Mouse (Mus musculus): Measurements from ENCODE around the gene Pbxip1. TPM values are rescaled to one million over a fixed set of nuclear protein-coding genes. Genes with fewer than 3 reads are reported as not detected.

Gene Pbxip1
- total and polyA plus RNA-seq, 2 experiments from 2014 or later = 21.6 to 27.8 TPM

DNA sequence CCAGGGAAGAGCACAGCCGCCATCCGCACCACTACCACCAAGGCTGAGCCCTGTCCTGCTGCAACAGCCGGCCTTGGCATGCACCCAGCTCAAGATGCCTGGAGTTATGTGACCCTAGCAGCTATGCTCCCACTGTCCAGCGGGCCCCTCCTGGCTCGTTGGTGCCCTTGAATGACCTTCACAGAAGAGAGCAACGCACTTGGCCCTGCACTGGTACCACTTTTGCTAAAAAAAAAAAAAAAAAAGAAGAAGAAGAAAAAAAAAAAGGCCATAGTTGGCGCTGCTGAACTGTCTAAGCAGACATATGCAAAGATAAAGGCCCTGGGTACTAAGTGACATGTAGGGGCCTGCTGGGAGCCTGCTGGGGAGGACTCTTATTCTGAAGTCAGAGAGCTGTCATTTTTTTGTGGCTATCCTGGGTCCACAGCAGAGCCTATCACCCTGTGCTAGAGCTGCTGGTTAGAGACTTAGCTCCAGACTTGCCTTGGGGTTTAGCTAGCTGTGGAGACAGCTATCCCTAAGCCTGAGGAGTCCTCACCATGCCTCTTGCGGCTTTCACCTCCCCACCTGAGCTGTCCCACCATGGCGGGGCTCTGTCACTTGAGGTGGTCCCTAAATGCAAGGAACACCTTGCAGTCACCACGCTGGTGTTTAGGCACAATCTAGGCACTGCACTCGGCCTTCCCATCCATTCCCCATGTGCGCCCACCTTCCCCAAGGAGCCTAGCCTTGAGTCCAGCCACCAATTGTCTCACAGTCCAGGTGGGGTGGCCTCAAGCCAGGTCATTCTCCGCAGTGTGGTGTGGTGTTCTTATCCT, 12.4 kb downstream of the Pbxip1 start:
- Histone ChIP-seq H3K4me2 (ENCODE audit: low read depth) (no peak overlapping the region), H3K27me3 (ENCODE audit: insufficient read depth, low read length) (no peaks in the 10 kb centered on the region), H3K36me3 (ENCODE audit: insufficient read depth) (no peaks in the 10 kb centered on the region), H3K27ac (ENCODE audit: low read depth, low read length) (no peak overlapping the region), H3K9me3 (ENCODE audit: low read length) (no peaks in the 10 kb centered on the region), H3K9ac (no peak overlapping the region), H3K4me3 (ENCODE audit: low read depth, low read length) (no peak overlapping the region), H3K4me1 (ENCODE audit: insufficient read depth) (no peaks in the 10 kb centered on the region)
- ATAC-seq (peak; percentile 56), DNase-seq (no peak)
- no peak for TF ChIP-seq CTCF (IDR thresholded peaks at IDR 0.05; ENCODE audit: low read depth)
- 71% methylated on average over 13 of the region's 13 CpGs for WGBS

DNA sequence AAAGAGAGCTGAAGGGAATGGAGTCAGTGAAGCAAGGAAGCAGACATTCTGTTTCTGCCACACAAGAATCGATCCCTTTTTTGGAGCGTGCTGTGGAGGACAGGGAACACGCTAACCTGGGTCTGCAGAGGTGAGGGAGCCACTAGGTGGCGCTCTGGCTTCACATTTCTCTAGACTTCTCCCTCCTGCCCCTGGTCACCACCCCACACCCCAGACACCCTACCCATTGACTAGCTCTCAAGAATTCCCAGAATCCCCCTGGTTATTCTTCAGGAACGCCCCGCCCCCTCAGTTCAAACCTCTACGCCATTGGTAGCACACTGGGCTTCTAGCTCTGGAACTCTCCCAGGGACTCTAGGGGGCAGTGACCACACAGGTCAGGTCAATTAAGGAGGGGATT, 13.0 kb downstream of the Pbxip1 start:
- 41% methylated on average over 7 of the region's 7 CpGs for WGBS
- H3K27ac ChIP-seq (ENCODE audit: low read depth, low read length) = no peak overlapping the region
- no peaks in the 10 kb centered on the region for H3K9me3 ChIP-seq (ENCODE audit: low read length)
- H3K4me2 ChIP-seq (ENCODE audit: low read depth) = no peak overlapping the region
- peak; percentile 70 for TF ChIP-seq CTCF (IDR thresholded peaks at IDR 0.05; ENCODE audit: low read depth)
- H3K27me3 ChIP-seq (ENCODE audit: insufficient read depth, low read length) = no peaks in the 10 kb centered on the region
- ATAC-seq (peak; percentile 81), DNase-seq (peak; percentile 75)
- H3K4me1 ChIP-seq (ENCODE audit: insufficient read depth) = no peaks in the 10 kb centered on the region
- H3K4me3 ChIP-seq (ENCODE audit: low read depth, low read length) = no peak overlapping the region
- no peaks in the 10 kb centered on the region for H3K36me3 ChIP-seq (ENCODE audit: insufficient read depth)
- no peak overlapping the region for H3K9ac ChIP-seq

DNA sequence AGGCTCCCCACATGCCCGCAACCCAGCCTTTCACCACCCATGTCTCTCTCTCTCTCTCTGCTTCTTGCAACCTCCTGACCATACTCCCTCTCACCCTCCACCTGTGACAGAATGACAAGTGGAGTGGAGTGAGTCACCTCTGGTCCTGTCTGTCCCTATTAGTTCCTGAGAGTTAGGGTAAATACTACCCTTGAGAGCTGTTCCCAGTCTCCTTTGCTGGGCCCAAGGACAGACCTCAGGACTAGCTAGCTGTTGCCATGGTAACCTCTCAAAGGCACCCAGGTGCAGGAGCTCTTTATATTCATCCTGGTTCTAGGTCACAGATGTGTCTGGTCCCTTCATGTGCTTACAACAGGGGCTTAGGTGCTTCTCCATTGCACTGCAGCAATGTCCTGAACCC, 15.4 kb downstream of the Pbxip1 start:
- ATAC-seq (no peak), DNase-seq (no peak)
- no peak overlapping the region for H3K27ac ChIP-seq (ENCODE audit: low read depth, low read length)
- no peaks in the 10 kb centered on the region for H3K27me3 ChIP-seq (ENCODE audit: insufficient read depth, low read length)
- H3K9ac ChIP-seq = no peak overlapping the region; the same call in none of the 2 replicates
- no peaks in the 10 kb centered on the region for H3K9me3 ChIP-seq (ENCODE audit: low read length)
- H3K4me3 ChIP-seq (ENCODE audit: low read depth, low read length) = no peak overlapping the region
- H3K36me3 ChIP-seq (ENCODE audit: insufficient read depth) = no peaks in the 10 kb centered on the region
- 85% methylated on average over 1 of the region's 1 CpGs for WGBS
- TF ChIP-seq CTCF (IDR thresholded peaks at IDR 0.05; ENCODE audit: low read depth) = no peak
- no peaks in the 10 kb centered on the region for H3K4me1 ChIP-seq (ENCODE audit: insufficient read depth)
- H3K4me2 ChIP-seq (ENCODE audit: low read depth) = no peak overlapping the region

DNA sequence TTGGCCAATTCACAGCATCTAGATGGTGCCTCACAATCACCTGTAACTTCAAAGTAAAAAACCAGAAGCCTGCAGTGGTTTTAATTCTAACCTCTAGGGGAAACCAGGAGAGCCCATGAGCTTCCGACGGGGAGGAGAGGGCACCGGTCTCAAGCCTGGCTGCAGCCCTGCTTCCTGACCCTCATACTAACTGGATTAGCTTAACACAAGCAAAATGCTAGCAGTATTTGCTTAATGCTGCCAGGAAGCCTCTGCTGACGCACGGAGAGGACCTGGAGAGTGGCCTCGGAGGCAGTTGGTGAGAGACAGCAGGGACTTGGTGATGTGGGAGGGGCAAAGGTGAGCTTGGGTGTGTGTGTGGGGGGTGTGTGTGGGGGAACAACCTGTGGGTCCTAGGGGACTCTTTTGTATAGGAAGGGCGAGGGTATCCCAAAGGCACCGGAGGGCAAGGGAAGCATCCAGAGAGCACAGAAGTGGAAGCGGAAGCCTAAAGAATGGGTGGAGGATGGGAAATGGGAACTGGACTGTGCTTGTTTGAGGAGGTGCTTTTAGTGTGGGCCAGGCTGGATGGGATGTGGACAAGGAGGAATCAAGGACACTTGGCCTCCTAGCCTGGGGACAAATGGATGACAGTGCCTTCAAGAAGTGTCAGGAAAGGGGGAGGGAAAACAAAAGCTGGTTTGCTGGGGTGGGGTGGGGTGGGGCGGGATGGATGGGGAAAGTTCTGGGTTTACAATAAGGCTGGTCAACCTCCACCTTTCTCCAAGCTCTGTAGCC, 18.1 kb downstream of the Pbxip1 start, which contains the start of gene Pmvk:
Pmvk (plus strand) TSS at position 141 of the 777 bp plus-strand sequence.
- H3K9ac ChIP-seq = no peak within 1 kb of the TSS
- no peaks in the 10 kb centered on the region for H3K4me1 ChIP-seq (ENCODE audit: insufficient read depth)
- no peak for TF ChIP-seq CTCF (IDR thresholded peaks at IDR 0.05; ENCODE audit: low read depth)
- no peaks in the 10 kb centered on the region for H3K36me3 ChIP-seq (ENCODE audit: insufficient read depth)
- no peak within 1 kb of the TSS for H3K4me3 ChIP-seq (ENCODE audit: low read depth, low read length)
- H3K9me3 ChIP-seq (ENCODE audit: low read length) = no peaks in the 10 kb centered on the region
- no peak within 1 kb of the TSS for H3K4me2 ChIP-seq (ENCODE audit: low read depth)
- no peaks in the 10 kb centered on the region for H3K27me3 ChIP-seq (ENCODE audit: insufficient read depth, low read length)
- DNase-seq = no peak
- no peak within 1 kb of the TSS for H3K27ac ChIP-seq (ENCODE audit: low read depth, low read length)
- ATAC-seq = no peak
- 65% methylated on average over 10 of the region's 10 CpGs for WGBS

DNA sequence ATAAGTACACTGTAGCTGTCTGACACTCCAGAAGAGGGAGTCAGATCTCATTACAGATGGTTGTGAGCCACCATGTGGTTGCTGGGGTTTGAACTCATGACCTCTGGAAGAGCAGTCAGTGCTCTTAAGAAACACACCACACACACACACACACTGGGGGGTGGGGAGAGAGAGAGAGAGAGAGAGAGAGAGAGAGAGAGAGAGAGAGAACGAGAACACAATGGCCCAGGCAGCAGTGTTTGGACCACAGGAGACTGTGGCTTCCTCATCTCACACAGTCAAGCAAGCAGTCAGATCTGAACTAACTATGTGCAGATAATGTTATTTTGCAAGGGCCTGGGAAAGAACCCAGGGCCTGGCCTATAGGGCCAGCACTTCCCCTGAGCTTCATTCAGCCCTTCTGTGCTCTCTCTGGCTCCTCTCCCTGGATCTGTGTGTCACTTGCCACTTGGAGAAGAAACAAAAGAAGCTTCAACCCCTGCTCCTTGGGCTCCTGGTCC, 19.3 kb downstream of the Pbxip1 start:
- TF ChIP-seq CTCF (IDR thresholded peaks at IDR 0.05; ENCODE audit: low read depth) = no peak
- Histone ChIP-seq H3K4me1 (ENCODE audit: insufficient read depth) (no peaks in the 10 kb centered on the region), H3K27me3 (ENCODE audit: insufficient read depth, low read length) (no peaks in the 10 kb centered on the region), H3K4me3 (ENCODE audit: low read depth, low read length) (no peak overlapping the region), H3K27ac (ENCODE audit: low read depth, low read length) (no peak overlapping the region), H3K9ac (peak overlapping the region; percentile 14; the same call in 1 of the 2 replicates), H3K9me3 (ENCODE audit: low read length) (no peaks in the 10 kb centered on the region), H3K36me3 (ENCODE audit: insufficient read depth) (no peaks in the 10 kb centered on the region), H3K4me2 (ENCODE audit: low read depth) (no peak overlapping the region)
- WGBS = 40% methylated on average over 1 of the region's 1 CpGs
- DNase-seq (no peak), ATAC-seq (no peak)

DNA sequence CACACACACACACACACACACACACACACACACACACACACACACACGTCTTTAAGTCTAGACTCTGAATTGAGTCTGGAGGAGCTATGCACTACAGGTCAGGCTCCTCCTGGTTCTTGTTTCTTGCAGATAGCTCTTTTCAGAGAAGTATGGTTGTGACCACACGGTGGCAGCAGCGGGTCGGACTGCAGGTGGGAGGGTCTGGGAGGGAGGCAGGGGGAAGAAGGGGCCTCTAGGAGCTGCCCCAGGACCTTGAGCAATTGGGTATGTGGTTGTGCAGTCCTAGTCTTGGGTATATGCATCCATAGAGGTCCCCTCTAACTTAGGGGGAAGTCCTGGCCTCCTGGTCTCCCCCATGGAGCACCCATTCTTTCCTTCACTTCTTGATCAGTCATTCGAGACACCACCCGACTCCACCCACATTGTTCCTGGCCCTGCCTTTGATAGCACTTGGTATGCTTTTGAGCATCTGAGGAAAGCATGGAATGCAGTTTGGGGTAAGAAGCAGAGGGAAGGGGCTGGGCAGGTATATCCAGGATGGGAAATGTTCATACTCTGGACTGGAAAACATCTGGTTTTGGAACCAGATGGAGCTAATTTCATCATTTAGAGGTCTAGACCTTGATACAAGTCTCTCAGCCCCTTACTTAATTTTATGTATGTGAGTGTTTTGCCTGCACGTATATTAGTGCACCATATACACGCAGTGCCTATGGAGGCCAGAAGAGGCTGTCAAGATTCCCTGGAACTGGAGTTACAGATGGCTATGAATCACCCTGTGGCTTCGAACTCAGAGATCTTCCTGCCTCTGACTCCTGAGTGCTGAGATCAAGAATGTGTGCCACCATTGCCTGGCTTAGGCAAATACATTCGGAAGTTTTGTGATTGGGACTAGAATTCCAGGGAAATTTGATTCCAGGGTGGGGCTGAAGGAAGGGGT, 20.5 kb downstream of the Pbxip1 start:
- Histone ChIP-seq H3K4me2 (ENCODE audit: low read depth) (no peak overlapping the region), H3K27me3 (ENCODE audit: insufficient read depth, low read length) (no peaks in the 10 kb centered on the region), H3K36me3 (ENCODE audit: insufficient read depth) (no peaks in the 10 kb centered on the region), H3K9ac (no peak overlapping the region), H3K4me1 (ENCODE audit: insufficient read depth) (no peaks in the 10 kb centered on the region), H3K27ac (ENCODE audit: low read depth, low read length) (no peak overlapping the region), H3K4me3 (ENCODE audit: low read depth, low read length) (no peak overlapping the region), H3K9me3 (ENCODE audit: low read length) (no peaks in the 10 kb centered on the region)
- peak; percentile 63 for TF ChIP-seq CTCF (IDR thresholded peaks at IDR 0.05; ENCODE audit: low read depth)
- 31% methylated on average over 10 of the region's 10 CpGs for WGBS
- ATAC-seq (no peak), DNase-seq (peak; percentile 50)
